In the genomic region with DNA sequence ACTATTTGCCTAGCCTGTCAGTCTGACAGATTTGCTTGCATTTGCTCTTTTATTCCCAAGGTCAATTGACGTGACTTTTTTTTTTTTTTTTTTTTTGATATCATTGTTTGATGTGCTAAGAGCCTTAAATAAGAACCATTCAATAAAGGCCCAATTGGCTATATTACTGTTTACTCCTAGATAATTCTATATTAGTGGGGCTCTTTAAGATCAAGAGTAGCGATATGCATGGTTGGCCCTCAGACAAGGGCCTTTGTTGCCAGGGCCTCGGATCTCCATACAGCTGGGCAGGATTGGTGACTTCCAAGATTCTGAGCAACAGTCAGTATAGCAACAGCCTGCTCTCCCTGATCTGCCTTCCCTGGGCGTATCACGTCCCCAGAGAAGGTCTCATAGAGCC, we compare ENCODE assay signal across 12 mouse cellular contexts.
"Had no signal": no experiment of that assay in that cellular context is flagged by ENCODE, and none has a peak within 500 bp of the region (broad histone marks: within the 10 kb centered on the region; RNA-seq: fewer than 3 reads in every experiment).

No protein-coding gene starts in this region.

- H3K4me1 ChIP-seq: limb, embryonic 15.5 days; liver, embryonic 12.5 days; lung, embryonic 15.5 days had no signal

- H3K9me3 ChIP-seq: limb, embryonic 15.5 days; lung, embryonic 15.5 days; neural tube, embryonic 13.5 days had no signal

- H3K4me2 ChIP-seq: limb, embryonic 15.5 days; liver, embryonic 12.5 days; lung, embryonic 15.5 days; neural tube, embryonic 13.5 days had no signal

- H3K36me3 ChIP-seq: limb, embryonic 15.5 days; liver, embryonic 12.5 days; lung, embryonic 15.5 days; neural tube, embryonic 13.5 days had no signal

- DNase-seq: kidney, adult 8-10 months; kidney, postnatal 25 days; retina, postnatal 1 day; right cerebral cortex, postnatal 4 days; spleen, adult 18-20 months; thymus, adult 2 months; thymus, postnatal 25 days had no signal

- H3K27ac ChIP-seq: limb, embryonic 15.5 days; liver, embryonic 12.5 days; lung, embryonic 15.5 days; neural tube, embryonic 13.5 days had no signal

- H3K4me3 ChIP-seq: limb, embryonic 15.5 days; liver, embryonic 12.5 days; lung, embryonic 15.5 days; neural tube, embryonic 13.5 days had no signal

- H3K9ac ChIP-seq: limb, embryonic 15.5 days; liver, embryonic 12.5 days; lung, embryonic 15.5 days; neural tube, embryonic 13.5 days had no signal

- H3K27me3 ChIP-seq: limb, embryonic 15.5 days; liver, embryonic 12.5 days; lung, embryonic 15.5 days; neural tube, embryonic 13.5 days had no signal

- ATAC-seq: intestine, postnatal 0 days; liver, embryonic 12.5 days had no signal
